Mouse (Mus musculus): ENCODE results near the gene Tbpl1.

Tbpl1 gene

GRCm38 (mm10) chr10:22710173-22710777, 21.5 kb downstream of the Tbpl1 start:
- no peak for DNase-seq (ENCODE audit: low spot score in 2 of 2)

GRCm38 (mm10) chr10:22708190-22708843, 23.4 kb downstream of the Tbpl1 start:
- no peak for DNase-seq (ENCODE audit: low spot score in 2 of 2)

GRCm38 (mm10) chr10:22703844-22704243, 27.9 kb downstream of the Tbpl1 start:
- no peak for DNase-seq (ENCODE audit: low spot score in 2 of 2)

GRCm38 (mm10) chr10:22701485-22702315, 30.0 kb downstream of the Tbpl1 start:
- no peak for DNase-seq (ENCODE audit: low spot score in 2 of 2)

GRCm38 (mm10) chr10:22700773-22701172, 31.0 kb downstream of the Tbpl1 start:
- DNase-seq (ENCODE audit: low spot score in 2 of 2), result no peak

GRCm38 (mm10) chr10:22699487-22700335, 32.0 kb downstream of the Tbpl1 start:
- DNase-seq (ENCODE audit: low spot score in 2 of 2), result no peak

GRCm38 (mm10) chr10:22698158-22698953, 33.4 kb downstream of the Tbpl1 start:
- no peak for DNase-seq (ENCODE audit: low spot score in 2 of 2)

- DNase-seq (ENCODE audit: low spot score in 2 of 2), result no peak
These were observed 34.9 kb downstream of the Tbpl1 start for GRCm38 (mm10) chr10:22696864-22697263.

GRCm38 (mm10) chr10:22696236-22696635, 35.5 kb downstream of the Tbpl1 start:
- no peak for DNase-seq (ENCODE audit: low spot score in 2 of 2)

GRCm38 (mm10) chr10:22675848-22676630, 55.7 kb downstream of the Tbpl1 start:
- DNase-seq (ENCODE audit: low spot score in 2 of 2), result no peak

- DNase-seq (ENCODE audit: low spot score in 2 of 2), result no peak
These were observed 57.6 kb downstream of the Tbpl1 start for GRCm38 (mm10) chr10:22674176-22674575.

GRCm38 (mm10) chr10:22668509-22668908, 63.2 kb downstream of the Tbpl1 start:
- no peak for DNase-seq (ENCODE audit: low spot score in 2 of 2)

GRCm38 (mm10) chr10:22660286-22661000, 71.3 kb downstream of the Tbpl1 start:
- no peak for DNase-seq (ENCODE audit: low spot score in 2 of 2)

- no peak for DNase-seq (ENCODE audit: low spot score in 2 of 2)
These were observed 72.4 kb downstream of the Tbpl1 start for GRCm38 (mm10) chr10:22659386-22659725.

GRCm38 (mm10) chr10:22658534-22659385, 73.0 kb downstream of the Tbpl1 start:
- DNase-seq (ENCODE audit: low spot score in 2 of 2), result no peak

Data from frontal cortex, postnatal 36 days (tissue).